Mouse (Mus musculus) lung, embryonic 15.5 days (tissue): ENCODE measurements around the gene Fnbp1l. TPM values are rescaled to one million over a fixed set of nuclear protein-coding genes. Genes with fewer than 3 reads are reported as not detected.

ENCODE experiments used
- ATAC-seq: fragments of 200-750 bp; cut with Nextera tagmentation; 2 replicates; pipeline ENCODE4 v1.8.0; 2017; ENCODE audit warnings: moderate number of reproducible peaks, borderline replicate concordance; ENCODE audit not compliant: low FRiP score, low TSS enrichment; ENCODE audit errors: extremely low read depth
- H3K27ac ChIP-seq: fragments of 300-500 bp; sonication (generic); 2 replicates; pipeline ENCODE4 v1.5.1; 2015; ENCODE audit warnings: moderate library complexity, mild to moderate bottlenecking, inconsistent platforms
- H3K27me3 ChIP-seq: fragments of 300-500 bp; sonication (generic); 2 replicates; pipeline ENCODE4 v1.6.1; 2015; ENCODE audit warnings: inconsistent platforms
- H3K36me3 ChIP-seq: fragments of 300-500 bp; sonication (generic); 2 replicates; pipeline ENCODE4 v1.6.1; 2015; ENCODE audit warnings: inconsistent platforms
- H3K4me1 ChIP-seq: fragments of 300-500 bp; sonication (generic); 2 replicates; pipeline ENCODE4 v1.6.1; 2015; ENCODE audit warnings: inconsistent platforms
- H3K4me2 ChIP-seq: fragments of 300-500 bp; sonication (generic); 2 replicates; pipeline ENCODE4 v1.6.1; 2015; ENCODE audit warnings: inconsistent platforms, mild to moderate bottlenecking, moderate library complexity
- H3K4me3 ChIP-seq: fragments of 300-500 bp; sonication (generic); 2 replicates; pipeline ENCODE4 v1.5.1; 2015; ENCODE audit warnings: mild to moderate bottlenecking, inconsistent platforms
- H3K9ac ChIP-seq: fragments of 300-500 bp; sonication (generic); 2 replicates; pipeline ENCODE4 v1.6.1; 2015; ENCODE audit warnings: inconsistent platforms
- H3K9me3 ChIP-seq: fragments of 300-500 bp; sonication (generic); 2 replicates; pipeline ENCODE4 v1.6.1; 2016; ENCODE audit warnings: inconsistent platforms
- WGBS: fragments of 180-500 bp; shearing (Covaris S2); methylation state at CpG from one replicate; pipeline ENCODE4 v1.1.7; 2015; 5-methylcytosine and 5-hydroxymethylcytosine counted together
- polyA plus RNA-seq: library from polyadenylated mRNA; unstranded; fragments of >200 nt; fragmentation: Nextera tagmentation; extraction: Ambion mirVana; gene quantifications from 2 replicates; pipeline ENCODE4 v1.2.1, GENCODE M21; 2015

Gene Fnbp1l
- polyA plus RNA-seq, 1 experiment from 2014 or later: 52.8 TPM

- Histone ChIP-seq H3K27ac (no peak overlapping the region), H3K36me3 (no peaks in the 10 kb centered on the region), H3K4me1 (peaks cover 19% of the 10 kb centered on the region), H3K4me2 (no peak overlapping the region), H3K9ac (no peak overlapping the region), H3K4me3 (no peak overlapping the region), H3K9me3 (no peaks in the 10 kb centered on the region), H3K27me3 (no peaks in the 10 kb centered on the region)
- no peak for ATAC-seq
- WGBS: 91% methylated on average over 10 of the region's 10 CpGs
Measured at GRCm38 (mm10) chr3:122628546-122628945, 9.0 kb upstream of the Fnbp1l start.

DNA sequence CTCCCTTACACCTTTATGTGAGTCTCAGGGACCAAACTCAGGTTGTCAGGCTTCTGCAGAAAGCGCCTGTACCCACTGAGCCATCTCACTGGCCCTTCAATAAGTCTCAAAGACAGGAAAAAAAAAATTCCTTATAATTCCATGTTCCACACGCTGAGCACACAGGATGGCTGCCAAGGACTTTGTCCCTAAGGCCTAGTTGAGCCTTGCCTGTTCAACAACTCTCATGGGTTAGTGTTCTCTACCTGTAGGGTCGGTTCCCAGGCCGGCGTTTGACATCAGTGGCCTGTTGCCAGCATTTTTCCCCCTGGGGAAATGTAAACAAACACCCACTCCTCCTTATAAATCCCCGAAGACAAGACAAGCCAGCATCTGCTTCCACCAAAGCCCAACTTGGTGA lies 8.3 kb upstream of the Fnbp1l start:
- Histone ChIP-seq H3K4me1 (peaks cover 19% of the 10 kb centered on the region), H3K9ac (no peak overlapping the region), H3K4me2 (no peak overlapping the region), H3K9me3 (no peaks in the 10 kb centered on the region), H3K36me3 (no peaks in the 10 kb centered on the region), H3K27me3 (no peaks in the 10 kb centered on the region), H3K4me3 (no peak overlapping the region), H3K27ac (no peak overlapping the region)
- no peak for ATAC-seq
- 67% methylated on average over 6 of the region's 6 CpGs for WGBS

DNA sequence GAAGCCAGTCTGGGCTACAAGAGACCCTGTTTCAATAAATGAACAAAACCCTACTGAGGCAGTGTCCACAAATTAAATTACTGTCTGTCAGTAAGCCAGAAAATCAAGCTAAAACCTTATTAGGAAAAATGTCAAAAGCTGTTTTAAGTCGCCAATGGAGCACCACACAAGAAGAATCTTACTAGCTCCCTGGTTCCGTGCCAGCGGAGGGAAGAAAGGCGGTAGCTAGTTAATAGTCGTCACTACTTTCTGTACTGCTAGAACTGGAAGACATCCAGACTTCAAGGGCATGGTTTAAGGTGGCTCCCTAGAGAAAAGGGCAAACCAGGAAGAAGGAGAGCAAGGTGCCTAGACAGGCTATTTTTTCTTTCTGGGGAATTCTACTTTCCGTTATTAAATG lies 5.1 kb upstream of the Fnbp1l start:
- 31% methylated on average over 6 of the region's 6 CpGs for WGBS
- no peak overlapping the region for H3K4me3 ChIP-seq

GRCm38 (mm10) chr3:122620285-122620931 lies 893 bp upstream of the Fnbp1l start:
- Histone ChIP-seq H3K4me1 (peaks cover 45% of the 10 kb centered on the region), H3K9me3 (no peaks in the 10 kb centered on the region), H3K4me3 (peak overlapping the region; percentile 76), H3K9ac (peak overlapping the region; percentile 90), H3K27me3 (no peaks in the 10 kb centered on the region), H3K36me3 (no peaks in the 10 kb centered on the region), H3K4me2 (peak overlapping the region; percentile 75), H3K27ac (peak overlapping the region; percentile 96)
- peak; percentile 29 for ATAC-seq
- under 1% methylated on average over 21 of the region's 21 CpGs for WGBS

More for the DNA sequence above, 5.1 kb upstream of the Fnbp1l start:
- Histone ChIP-seq H3K4me1 (peaks cover 28% of the 10 kb centered on the region), H3K27me3 (no peaks in the 10 kb centered on the region), H3K4me2 (no peak overlapping the region), H3K27ac (0 out of 2 replicates have a peak overlapping the region, but pooled peaks have one; percentile 25), H3K9me3 (no peaks in the 10 kb centered on the region), H3K9ac (no peak overlapping the region), H3K36me3 (no peaks in the 10 kb centered on the region)
- ATAC-seq: no peak

DNA sequence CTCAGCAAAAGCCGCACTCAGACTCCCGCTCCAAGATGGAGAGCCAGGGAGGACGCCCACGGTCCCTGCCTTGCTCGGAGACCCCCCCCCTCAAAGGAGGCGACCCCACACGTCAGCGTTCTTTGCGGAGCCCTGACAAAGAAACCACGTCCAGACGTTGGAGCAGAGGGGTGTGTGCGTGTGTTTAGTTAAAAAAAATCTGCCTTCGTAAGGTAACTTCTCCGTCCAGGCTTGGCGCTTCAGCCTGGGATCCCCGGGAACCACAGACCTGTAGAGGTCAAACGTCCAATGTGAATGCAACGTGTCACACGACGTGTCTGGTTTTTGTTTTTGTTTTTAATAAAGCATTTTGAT lies 393 bp upstream of the Fnbp1l start:
- Histone ChIP-seq H3K9me3 (no peaks in the 10 kb centered on the region), H3K4me2 (peak overlapping the region; percentile 75), H3K36me3 (no peaks in the 10 kb centered on the region), H3K9ac (peak overlapping the region; percentile 90), H3K27me3 (no peaks in the 10 kb centered on the region), H3K27ac (peak overlapping the region; percentile 96), H3K4me3 (peak overlapping the region; percentile 76), H3K4me1 (peaks cover 41% of the 10 kb centered on the region)
- WGBS: under 1% methylated on average over 20 of the region's 20 CpGs
- no peak; the same call in 1 of the 2 replicates for ATAC-seq

- peak overlapping the region; percentile 96 for H3K27ac ChIP-seq
- H3K4me2 ChIP-seq: peak overlapping the region; percentile 75
- peak overlapping the region; percentile 76 for H3K4me3 ChIP-seq
- no peaks in the 10 kb centered on the region for H3K9me3 ChIP-seq
- no peaks in the 10 kb centered on the region for H3K27me3 ChIP-seq
- WGBS: under 1% methylated on average over 30 of the region's 30 CpGs
- no peak for ATAC-seq
- peak overlapping the region; percentile 90 for H3K9ac ChIP-seq
- no peaks in the 10 kb centered on the region for H3K36me3 ChIP-seq
- peaks cover 36% of the 10 kb centered on the region for H3K4me1 ChIP-seq
Measured at GRCm38 (mm10) chr3:122618402-122618801, 1.1 kb downstream of the Fnbp1l start.

DNA sequence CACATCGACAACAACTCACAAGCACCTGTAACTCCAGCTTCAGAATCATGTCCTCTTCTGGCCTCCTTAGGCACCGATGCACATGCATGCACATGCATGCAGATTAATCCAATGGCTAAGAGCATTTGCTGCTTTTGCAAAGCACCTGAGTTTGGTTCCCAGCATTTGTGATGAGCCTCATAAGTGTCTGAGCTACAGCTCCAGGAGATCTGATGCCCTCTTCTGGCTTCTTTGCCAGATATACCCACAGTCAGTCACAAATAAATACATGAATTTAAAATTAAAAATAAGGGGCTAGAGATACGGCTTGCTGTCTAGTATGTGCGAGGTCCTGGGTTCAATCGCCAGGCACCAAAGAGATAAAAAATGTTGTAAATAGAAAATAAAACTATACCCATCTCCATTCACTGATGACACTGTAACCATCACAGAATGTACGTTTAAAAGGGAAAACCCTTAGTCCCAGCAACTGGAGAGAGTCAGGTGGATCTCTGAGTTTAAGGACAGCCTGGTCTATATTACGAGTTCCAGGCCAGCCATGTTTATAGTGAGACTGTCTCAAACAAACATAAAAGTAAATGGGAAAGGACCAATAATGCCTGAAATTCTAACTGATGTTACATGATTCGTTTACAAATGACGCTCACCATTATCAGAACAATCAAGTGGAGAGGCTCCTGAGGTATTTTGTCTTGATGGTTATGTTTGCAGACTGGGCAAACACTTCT lies 1.7 kb downstream of the Fnbp1l start:
- Histone ChIP-seq H3K9me3 (no peaks in the 10 kb centered on the region), H3K36me3 (no peaks in the 10 kb centered on the region), H3K4me2 (peak overlapping the region; percentile 75), H3K27ac (peak overlapping the region; percentile 96; the same call in 1 of the 2 replicates), H3K4me1 (peaks cover 41% of the 10 kb centered on the region), H3K4me3 (peak overlapping the region; percentile 76), H3K27me3 (no peaks in the 10 kb centered on the region), H3K9ac (peak overlapping the region; percentile 90)
- WGBS: 33% methylated on average over 9 of the region's 9 CpGs
- no peak for ATAC-seq

DNA sequence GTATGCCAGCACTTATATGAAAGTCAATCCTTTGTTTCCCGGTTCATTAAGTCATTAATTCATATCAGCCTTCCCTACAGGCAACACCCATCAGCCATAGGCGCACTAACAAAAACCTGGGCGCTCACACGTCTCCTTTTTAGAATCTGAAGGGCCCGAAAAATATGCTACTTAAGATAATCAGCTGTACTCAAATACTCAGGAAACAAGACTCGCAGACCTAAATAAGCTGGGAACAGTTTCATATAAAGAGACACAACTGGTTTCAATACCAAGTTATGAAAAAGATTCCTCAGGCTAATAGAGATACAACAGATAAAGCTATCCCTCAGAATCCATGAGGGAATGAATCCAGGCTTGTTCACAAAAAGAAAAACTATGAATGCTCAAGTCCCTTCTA lies 7.0 kb downstream of the Fnbp1l start:
- WGBS: 49% methylated on average over 6 of the region's 6 CpGs

DNA sequence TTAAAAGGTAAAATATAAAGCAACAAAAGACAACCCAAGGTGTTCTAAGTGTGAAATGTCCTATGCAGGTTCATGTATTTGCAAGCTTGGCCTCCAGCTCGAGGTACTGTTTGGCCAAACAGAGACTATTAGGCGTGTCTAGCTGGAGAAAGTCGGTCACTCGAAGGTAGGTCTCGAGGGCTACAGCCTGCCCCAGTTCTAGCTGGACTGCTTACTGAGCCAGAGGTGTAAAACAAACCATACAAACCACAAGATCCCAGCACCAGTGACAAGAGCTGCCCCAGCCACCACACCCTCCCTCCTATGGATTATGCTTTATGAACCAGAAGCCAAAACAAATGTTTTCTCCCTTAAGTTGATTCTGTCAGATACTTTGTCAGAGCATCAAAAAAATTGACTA lies 7.8 kb downstream of the Fnbp1l start:
- no peaks in the 10 kb centered on the region for H3K27me3 ChIP-seq
- ATAC-seq: no peak
- peaks cover 18% of the 10 kb centered on the region for H3K4me1 ChIP-seq
- 68% methylated on average over 5 of the region's 5 CpGs for WGBS
- H3K36me3 ChIP-seq: no peaks in the 10 kb centered on the region
- H3K9ac ChIP-seq: no peak overlapping the region
- no peak overlapping the region for H3K27ac ChIP-seq
- no peak overlapping the region for H3K4me2 ChIP-seq
- no peaks in the 10 kb centered on the region for H3K9me3 ChIP-seq
- no peak overlapping the region for H3K4me3 ChIP-seq

More for the DNA sequence above, 7.0 kb downstream of the Fnbp1l start:
- Histone ChIP-seq H3K27ac (no peak overlapping the region), H3K9me3 (no peaks in the 10 kb centered on the region), H3K9ac (no peak overlapping the region), H3K4me3 (no peak overlapping the region), H3K27me3 (no peaks in the 10 kb centered on the region), H3K4me1 (peaks cover 24% of the 10 kb centered on the region), H3K4me2 (no peak overlapping the region), H3K36me3 (no peaks in the 10 kb centered on the region)
- no peak for ATAC-seq

- WGBS: 81% methylated on average over 10 of the region's 10 CpGs
- Histone ChIP-seq H3K9ac (no peak overlapping the region), H3K27ac (no peak overlapping the region), H3K4me2 (no peak overlapping the region), H3K36me3 (no peaks in the 10 kb centered on the region), H3K9me3 (no peaks in the 10 kb centered on the region), H3K27me3 (no peaks in the 10 kb centered on the region), H3K4me3 (no peak overlapping the region), H3K4me1 (no peaks in the 10 kb centered on the region)
- ATAC-seq: no peak
Measured at GRCm38 (mm10) chr3:122606105-122606801, 13.3 kb downstream of the Fnbp1l start.

DNA sequence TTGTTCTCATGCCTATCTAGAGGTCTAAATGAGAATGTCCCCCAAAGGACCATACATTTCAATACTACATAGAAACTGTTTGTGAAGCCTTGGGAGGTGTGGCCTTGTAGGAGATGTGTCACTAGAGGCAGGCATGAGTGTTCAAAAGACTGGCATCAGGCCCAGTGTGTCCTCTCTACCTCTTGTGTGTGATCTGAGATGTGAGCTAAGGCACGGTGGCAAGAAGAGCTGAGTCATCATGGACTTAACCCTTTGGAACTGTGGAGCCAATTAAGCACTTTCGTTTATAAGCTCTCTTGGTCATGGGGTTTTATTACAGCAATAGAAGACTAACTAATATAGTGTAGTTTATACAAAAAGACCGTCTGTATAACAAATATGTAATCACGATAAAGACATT lies 16.3 kb downstream of the Fnbp1l start:
- H3K27me3 ChIP-seq: no peaks in the 10 kb centered on the region
- peaks cover 11% of the 10 kb centered on the region for H3K4me1 ChIP-seq
- no peak overlapping the region for H3K9ac ChIP-seq
- WGBS: 40% methylated on average over 4 of the region's 4 CpGs
- H3K4me3 ChIP-seq: no peak overlapping the region
- no peak for ATAC-seq
- H3K4me2 ChIP-seq: no peak overlapping the region
- H3K9me3 ChIP-seq: no peaks in the 10 kb centered on the region
- no peaks in the 10 kb centered on the region for H3K36me3 ChIP-seq
- no peak overlapping the region for H3K27ac ChIP-seq

DNA sequence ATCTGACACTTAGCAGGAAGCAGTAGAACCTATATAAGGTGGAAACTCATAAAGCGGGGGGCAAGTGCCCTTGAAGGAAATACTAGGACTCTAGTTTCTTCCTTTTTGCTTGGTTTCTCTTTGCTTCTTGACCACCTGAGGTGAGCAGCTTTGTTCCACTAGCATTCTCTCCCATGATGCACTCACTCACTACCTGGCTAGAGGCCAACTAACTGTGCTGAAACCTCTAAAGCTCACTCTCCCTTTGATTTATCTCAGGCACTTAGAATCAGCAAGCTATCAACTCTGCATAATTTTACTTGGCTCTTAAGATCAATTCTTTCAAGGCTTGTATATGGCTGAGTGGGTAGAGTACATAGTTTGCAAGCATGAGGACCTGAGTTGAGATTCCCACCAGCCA lies 17.1 kb downstream of the Fnbp1l start:
- no peaks in the 10 kb centered on the region for H3K36me3 ChIP-seq
- no peaks in the 10 kb centered on the region for H3K9me3 ChIP-seq
- no peak overlapping the region for H3K4me2 ChIP-seq
- peaks cover 11% of the 10 kb centered on the region for H3K4me1 ChIP-seq
- H3K27ac ChIP-seq: no peak overlapping the region
- H3K27me3 ChIP-seq: no peaks in the 10 kb centered on the region
- no peak overlapping the region for H3K9ac ChIP-seq
- H3K4me3 ChIP-seq: no peak overlapping the region
- ATAC-seq: no peak
- WGBS: 97% methylated on average over 1 of the region's 1 CpGs
